Mouse (Mus musculus): ENCODE measurements around the gene Ano2. TPM values are rescaled to one million over a fixed set of nuclear protein-coding genes. Genes with fewer than 3 reads are reported as not detected.

The Ano2 gene
- total RNA-seq, 2 experiments from 2014 or later, result not detected

- no peak for DNase-seq (ENCODE audit: low spot score)
- intact Hi-C loops (cut with DNase I), result no loop called here
Observed at GRCm38 (mm10) chr6:125878671-125879070, 188.5 kb downstream of the Ano2 start.

GRCm38 (mm10) chr6:125879306-125879705 lies 189.1 kb downstream of the Ano2 start:
- DNase-seq (ENCODE audit: low spot score), result no peak
- intact Hi-C loops (cut with DNase I), result no loop called here

GRCm38 (mm10) chr6:125888596-125888995 lies 198.4 kb downstream of the Ano2 start:
- intact Hi-C loops (cut with DNase I), result no loop called here
- DNase-seq (ENCODE audit: low spot score), result no peak

- DNase-seq (ENCODE audit: low spot score), result no peak
- intact Hi-C loops (cut with DNase I), result no loop called here
Observed at GRCm38 (mm10) chr6:125894340-125894739, 204.1 kb downstream of the Ano2 start.

GRCm38 (mm10) chr6:125914446-125914845 lies 224.2 kb downstream of the Ano2 start:
- DNase-seq (ENCODE audit: low spot score), result no peak
- intact Hi-C loops (cut with DNase I), result no loop called here

GRCm38 (mm10) chr6:125922746-125923145 lies 232.5 kb downstream of the Ano2 start:
- no peak for DNase-seq (ENCODE audit: low spot score)

GRCm38 (mm10) chr6:125924979-125925378 lies 234.8 kb downstream of the Ano2 start:
- intact Hi-C loops (cut with DNase I), result no loop called here
- DNase-seq (ENCODE audit: low spot score), result no peak

More at GRCm38 (mm10) chr6:125922746-125923145, 232.5 kb downstream of the Ano2 start:
- intact Hi-C loops (cut with DNase I), result no loop called here

GRCm38 (mm10) chr6:125925861-125926260 lies 235.6 kb downstream of the Ano2 start:
- no peak for DNase-seq (ENCODE audit: low spot score)
- intact Hi-C loops (cut with DNase I), result no loop called here

GRCm38 (mm10) chr6:125931926-125932325 lies 241.7 kb downstream of the Ano2 start:
- no peak for DNase-seq (ENCODE audit: low spot score)
- intact Hi-C loops (cut with DNase I), result no loop called here

GRCm38 (mm10) chr6:125954965-125955364 lies 264.7 kb downstream of the Ano2 start:
- no peak for DNase-seq (ENCODE audit: low spot score)
- intact Hi-C loops (cut with DNase I), result loop anchor here (1.0 to 10.0 kb wide), 4 partner anchors 92 to 450 kb away; no protein-coding TSS in a partner anchor

GRCm38 (mm10) chr6:125973551-125973950 lies 283.3 kb downstream of the Ano2 start:
- intact Hi-C loops (cut with DNase I), result no loop called here
- no peak for DNase-seq (ENCODE audit: low spot score)

- intact Hi-C loops (cut with DNase I), result no loop called here
- DNase-seq (ENCODE audit: low spot score), result no peak
Observed at GRCm38 (mm10) chr6:125975788-125976465, 285.7 kb downstream of the Ano2 start.

- intact Hi-C loops (cut with DNase I), result no loop called here
- DNase-seq (ENCODE audit: low spot score), result no peak
Observed at GRCm38 (mm10) chr6:125979601-125980000, 289.4 kb downstream of the Ano2 start.

GRCm38 (mm10) chr6:125984050-125984449 lies 293.8 kb downstream of the Ano2 start:
- DNase-seq (ENCODE audit: low spot score), result no peak
- intact Hi-C loops (cut with DNase I), result no loop called here

- no peak for DNase-seq (ENCODE audit: low spot score)
- intact Hi-C loops (cut with DNase I), result no loop called here
Observed at GRCm38 (mm10) chr6:125992731-125993130, 302.5 kb downstream of the Ano2 start.

GRCm38 (mm10) chr6:126001797-126002196 lies 311.6 kb downstream of the Ano2 start:
- intact Hi-C loops (cut with DNase I), result no loop called here

GRCm38 (mm10) chr6:126003002-126003742 lies 313.0 kb downstream of the Ano2 start:
- intact Hi-C loops (cut with DNase I), result no loop called here
- peak; percentile 2 for DNase-seq (ENCODE audit: low spot score)

More at GRCm38 (mm10) chr6:126001797-126002196, 311.6 kb downstream of the Ano2 start:
- DNase-seq (ENCODE audit: low spot score), result no peak

GRCm38 (mm10) chr6:126006647-126007046 lies 316.4 kb downstream of the Ano2 start:
- DNase-seq (ENCODE audit: low spot score), result no peak
- intact Hi-C loops (cut with DNase I), result no loop called here

- intact Hi-C loops (cut with DNase I), result no loop called here
- DNase-seq (ENCODE audit: low spot score), result peak; percentile 12
Observed at GRCm38 (mm10) chr6:126009083-126009482, 318.9 kb downstream of the Ano2 start.

- DNase-seq (ENCODE audit: low spot score), result no peak
- intact Hi-C loops (cut with DNase I), result loop anchor here (5.0 kb wide), 1 partner anchor 50 kb away; no protein-coding TSS in a partner anchor
Observed at GRCm38 (mm10) chr6:126016991-126017390, 326.8 kb downstream of the Ano2 start.

GRCm38 (mm10) chr6:126018411-126018810 lies 328.2 kb downstream of the Ano2 start:
- intact Hi-C loops (cut with DNase I), result loop anchor here (5.0 kb wide), 1 partner anchor 51 kb away; no protein-coding TSS in a partner anchor
- no peak for DNase-seq (ENCODE audit: low spot score)
